Mouse (Mus musculus): ENCODE results near the gene Gpr37l1.
A peak's percentile ranks its signal among the peaks of the same experiment; 100 is the strongest.
"Not testable (repeated sequence)": the region's sequence is repeated elsewhere in the genome, so short reads cannot be mapped to it uniquely, and the experiment has no call there.

Gene Gpr37l1

GRCm38 (mm10) chr1:135112661-135113060 is 54.8 kb downstream of the Gpr37l1 start:
- DNase-seq (ENCODE audit: low spot score), result peak; percentile 36

DNA sequence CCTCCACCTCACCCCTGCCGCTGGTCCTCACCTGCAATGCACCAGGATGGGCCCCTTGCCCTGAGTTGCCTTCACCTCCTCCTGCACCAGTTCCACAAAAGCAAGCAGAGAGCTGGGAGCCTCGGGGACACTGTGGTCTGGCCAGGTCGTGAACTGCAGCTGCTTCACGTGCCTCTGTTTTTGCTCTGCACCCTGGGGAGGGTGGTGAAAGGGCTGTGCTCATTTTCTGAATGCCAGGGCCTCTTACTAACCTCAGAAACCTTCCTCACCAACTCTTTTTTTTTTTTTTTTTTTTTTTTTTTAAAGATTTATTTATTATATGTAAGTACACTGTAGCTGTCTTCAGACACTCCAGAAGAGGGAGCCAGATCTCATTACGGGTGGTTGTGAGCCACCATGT is 56.2 kb downstream of the Gpr37l1 start:
- DNase-seq (ENCODE audit: low spot score), result not testable (repeated sequence)
